Comparison of ENCODE assay signal across 8 mouse cellular contexts in genomic region chr6:90746331-90746864, GRCm38 (mm10).
A peak's percentile ranks its signal among the peaks of the same experiment; 100 is the strongest.
DNase-seq lines count a peak whose midpoint lies in the region; ATAC-seq and TF ChIP-seq lines count a peak whose summit lies in the region.
"Had no signal": no experiment of that assay in that cellular context is flagged by ENCODE, and none has a peak within 500 bp of the region (broad histone marks: within the 10 kb centered on the region; RNA-seq: fewer than 3 reads in every experiment).

No protein-coding gene starts in this region.

- no peak for ATAC-seq in liver, embryonic 11.5 days (replicated peaks; ENCODE audit: low FRiP score)
- peak; percentile 63 for ATAC-seq in activated CD4-positive, CD25-positive, alpha-beta regulatory T cell, adult 4 months
- peak; percentile 65; the same call in 1 of the 2 replicates for ATAC-seq in midbrain, postnatal 0 days (ENCODE audit: low FRiP score)

- no peak for TF ChIP-seq POLR2A in liver, adult 2 months (IDR thresholded peaks at IDR 0.05; ENCODE audit: extremely low read depth, insufficient read depth, low read length)

- TF ChIP-seq CTCF in liver, adult 2 months (IDR thresholded peaks at IDR 0.05; ENCODE audit: low read depth, low read length), result peak; percentile 43
- TF ChIP-seq CTCF in midbrain, postnatal 0 days (IDR thresholded peaks at IDR 0.05), result peak; percentile 54

- peaks cover 35% of the 10 kb centered on the region for H3K4me1 ChIP-seq in liver, adult 2 months (ENCODE audit: control insufficient read depth, insufficient read depth, low read length)
- H3K4me1 ChIP-seq in liver, embryonic 11.5 days (replicated peaks; ENCODE audit: control insufficient read depth, insufficient read depth, low read length), result peaks cover 40% of the 10 kb centered on the region
- H3K4me1 ChIP-seq in midbrain, postnatal 0 days (ENCODE audit: insufficient read depth, low read length), result 0 out of 2 replicates have a peak, but pooled peaks cover 2% of the 10 kb centered on the region
- H3K4me1 ChIP-seq: neural tube, embryonic 12.5 days had no signal

- no peak overlapping the region for H3K9ac ChIP-seq in liver, adult 2 months (ENCODE audit: low read depth, low read length)
- no peak overlapping the region for H3K9ac ChIP-seq in liver, embryonic 11.5 days (ENCODE audit: low read depth, low read length)
- H3K9ac ChIP-seq in midbrain, postnatal 0 days (replicated peaks; ENCODE audit: low read length, poor library complexity, severe bottlenecking), result no peak overlapping the region
- H3K9ac ChIP-seq: neural tube, embryonic 12.5 days had no signal

- H3K79me2 ChIP-seq in liver, adult 2 months (ENCODE audit: control insufficient read depth, insufficient read depth, low read length), result no peaks in the 10 kb centered on the region

- peak overlapping the region; percentile 82 for H3K27ac ChIP-seq in liver, adult 2 months (replicated peaks; ENCODE audit: insufficient read depth, low read depth, low read length)
- no peak overlapping the region for H3K27ac ChIP-seq in liver, embryonic 11.5 days (ENCODE audit: low read depth, low read length)
- H3K27ac ChIP-seq in midbrain, postnatal 0 days (ENCODE audit: low read depth, low read length), result peak overlapping the region; percentile 38; the same call in 1 of the 2 replicates
- H3K27ac ChIP-seq: neural tube, embryonic 12.5 days had no signal

- H3K36me3 ChIP-seq in liver, adult 2 months (ENCODE audit: control insufficient read depth, insufficient read depth, low read length), result no peaks in the 10 kb centered on the region
- no peaks in the 10 kb centered on the region for H3K36me3 ChIP-seq in liver, embryonic 11.5 days (ENCODE audit: control insufficient read depth, insufficient read depth, low read length)
- H3K36me3 ChIP-seq in midbrain, postnatal 0 days (ENCODE audit: insufficient read depth, low read length), result 0 out of 2 replicates have a peak, but pooled peaks cover 3% of the 10 kb centered on the region
- H3K36me3 ChIP-seq: neural tube, embryonic 12.5 days had no signal

- no peak overlapping the region for H3K4me2 ChIP-seq in liver, embryonic 11.5 days
- no peak overlapping the region for H3K4me2 ChIP-seq in midbrain, postnatal 0 days (ENCODE audit: low read depth, low read length, poor library complexity, severe bottlenecking)
- H3K4me2 ChIP-seq: neural tube, embryonic 12.5 days had no signal

- peak; percentile 38 for DNase-seq in liver, adult 2 months (ENCODE audit: extremely low read depth, low read depth, low spot score)
- no peak for DNase-seq in liver, embryonic 11.5 days (ENCODE audit: low spot score)
- peak; percentile 67 to 70 for DNase-seq in cerebellum, postnatal 10 days
- DNase-seq in midbrain, postnatal 0 days (ENCODE audit: low spot score), result peak; percentile 77
- no peak for DNase-seq in kidney, postnatal 4 days
- no peak for DNase-seq in gastrocnemius, adult 8-10 months (ENCODE audit: low spot score in 2 of 2)

- no peaks in the 10 kb centered on the region for H3K9me3 ChIP-seq in liver, embryonic 11.5 days (ENCODE audit: control insufficient read depth, low read length)
- H3K9me3 ChIP-seq in midbrain, postnatal 0 days (ENCODE audit: low read length), result no peaks in the 10 kb centered on the region
- H3K9me3 ChIP-seq: neural tube, embryonic 12.5 days had no signal

- H3K4me3 ChIP-seq in liver, adult 2 months (ENCODE audit: insufficient read depth, low read depth, low read length), result no peak overlapping the region
- H3K4me3 ChIP-seq in liver, embryonic 11.5 days (ENCODE audit: low read depth, low read length), result no peak overlapping the region
- H3K4me3 ChIP-seq in midbrain, postnatal 0 days (ENCODE audit: low read depth, low read length), result no peak overlapping the region
- H3K4me3 ChIP-seq: neural tube, embryonic 12.5 days had no signal

- H3K27me3 ChIP-seq in liver, adult 2 months (ENCODE audit: control insufficient read depth, insufficient read depth, low read length), result no peaks in the 10 kb centered on the region
- H3K27me3 ChIP-seq in liver, embryonic 11.5 days (replicated peaks; ENCODE audit: control insufficient read depth, insufficient read depth, low read length), result no peaks in the 10 kb centered on the region
- H3K27me3 ChIP-seq in midbrain, postnatal 0 days (ENCODE audit: insufficient read depth, low read length), result no peaks in the 10 kb centered on the region
- H3K27me3 ChIP-seq: neural tube, embryonic 12.5 days had no signal

- 37% methylated on average over 3 of the region's 3 CpGs for WGBS in liver, adult 2 months
- 69% methylated on average over 3 of the region's 3 CpGs for WGBS in liver, embryonic 11.5 days
- 45% methylated on average over 3 of the region's 3 CpGs for WGBS in midbrain, postnatal 0 days

Comparison
In these comparisons a context has a peak if more than half of its experiments do, and no peak if none do; other contexts are left out.
1. DNase-seq: peak in liver, adult 2 months (single experiment), cerebellum, postnatal 10 days (2 of 2) and midbrain, postnatal 0 days (single experiment); none in liver, embryonic 11.5 days (single experiment), kidney, postnatal 4 days (0 of 2) and gastrocnemius, adult 8-10 months (0 of 2).